Mouse (Mus musculus) layer of hippocampus, adult 18-20 months (tissue): ENCODE measurements at regions not wholly inside any gene's neighbourhood (a gene's known extent, or its start where the extent isn't known, plus 50 kb on each side); places are given as distances from the start of the nearest gene placed in this dataset.

Experiments
- DNase-seq, 2 experiments: peaks; one replicate each; pipeline ENCODE4 v3.0.0; 2022; ENCODE audit warnings: low spot score in 2 of 2

DNA sequence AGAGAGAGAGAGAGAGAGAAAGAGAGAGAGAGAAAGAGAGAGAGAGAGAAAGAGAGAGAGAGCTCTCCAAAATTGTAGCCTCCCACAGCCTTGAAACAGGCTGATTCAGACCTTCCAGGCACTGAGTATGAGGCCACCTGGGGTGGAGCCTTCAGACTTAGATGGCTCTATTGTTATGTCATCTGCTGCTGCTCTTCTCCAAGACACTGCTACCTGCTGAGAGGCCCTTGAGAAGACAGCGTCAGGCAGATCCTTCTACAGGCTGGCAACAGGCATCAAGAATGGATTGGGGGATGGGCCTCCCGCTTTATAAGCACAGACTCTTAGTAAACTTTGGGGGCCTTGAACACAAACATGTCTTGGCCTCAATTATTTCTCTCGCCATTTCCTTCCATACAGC, 1340.9 kb upstream of the Adgrl3 start:
- no peak for DNase-seq

- no peak for DNase-seq
Observed at GRCm38 (mm10) chr5:79680321-79680720, 1339.6 kb upstream of the Adgrl3 start.

GRCm38 (mm10) chr5:79706631-79707030, 1313.3 kb upstream of the Adgrl3 start:
- DNase-seq = peak in 1 of 2 experiments; percentile 9

- DNase-seq = no peak
Observed at GRCm38 (mm10) chr5:79734885-79735284, 1285.1 kb upstream of the Adgrl3 start.

GRCm38 (mm10) chr5:79784391-79784790, 1235.5 kb upstream of the Adgrl3 start:
- no peak for DNase-seq

DNA sequence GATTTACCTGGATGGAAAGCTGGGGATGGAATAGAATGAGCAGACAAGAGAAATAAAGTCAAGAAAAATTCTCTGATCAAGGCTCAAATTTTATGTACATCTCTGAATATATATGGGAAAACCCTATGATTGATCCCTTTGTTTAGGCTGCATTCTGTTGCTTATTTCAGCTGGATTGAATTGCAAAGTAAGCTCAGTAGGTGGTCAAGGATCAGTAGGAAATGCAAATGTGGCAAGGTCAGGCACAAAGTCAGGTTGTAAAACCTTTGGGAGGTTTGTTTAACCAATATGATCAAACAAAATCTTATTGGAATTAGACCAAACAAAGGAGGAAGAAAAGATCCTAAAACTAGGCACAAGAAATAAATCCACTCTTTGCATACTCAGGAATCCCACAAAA, 1193.4 kb upstream of the Adgrl3 start:
- no peak for DNase-seq

DNA sequence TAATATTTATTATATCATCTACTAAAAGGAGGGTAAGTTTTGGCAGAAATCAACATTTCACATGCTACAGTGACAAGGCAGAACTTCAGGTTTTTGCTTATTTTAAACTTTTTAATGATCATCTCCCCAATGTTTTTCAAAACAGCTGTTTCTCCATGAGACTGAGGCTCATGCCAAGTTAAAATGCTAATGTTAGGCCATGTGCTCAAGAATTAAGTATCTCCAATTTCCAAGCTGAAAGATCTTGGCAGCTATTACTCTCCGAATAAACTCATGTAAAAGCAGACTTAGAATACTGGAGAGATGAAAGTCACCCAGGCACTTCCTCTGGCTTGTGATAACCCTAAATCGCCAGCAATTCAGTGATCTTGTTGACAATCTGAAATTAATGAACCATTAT, 1173.5 kb upstream of the Adgrl3 start:
- peak; percentile 3 to 37 for DNase-seq

GRCm38 (mm10) chr5:79855866-79856265, 1164.1 kb upstream of the Adgrl3 start:
- peak; percentile 42 to 72 for DNase-seq

DNA sequence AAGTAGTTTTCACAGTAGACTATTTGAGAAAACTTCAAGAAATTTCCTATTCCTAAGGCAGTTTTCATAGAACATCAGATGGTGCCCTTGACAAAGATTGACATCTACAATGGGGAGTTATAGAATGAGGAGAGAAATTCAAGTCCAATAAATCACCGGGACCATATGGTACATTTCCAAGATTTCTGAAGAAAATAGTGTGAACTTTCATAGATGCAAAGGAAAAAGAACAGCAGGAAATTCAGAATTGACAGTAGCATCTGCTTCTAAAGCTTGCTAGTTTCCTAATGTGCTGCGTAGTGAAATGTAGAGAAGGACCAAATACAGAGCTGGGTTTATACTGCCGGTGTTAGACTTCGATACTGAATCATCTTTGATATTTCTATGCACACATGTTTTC, 1119.2 kb upstream of the Adgrl3 start:
- DNase-seq = peak in 1 of 2 experiments; percentile 17

DNA sequence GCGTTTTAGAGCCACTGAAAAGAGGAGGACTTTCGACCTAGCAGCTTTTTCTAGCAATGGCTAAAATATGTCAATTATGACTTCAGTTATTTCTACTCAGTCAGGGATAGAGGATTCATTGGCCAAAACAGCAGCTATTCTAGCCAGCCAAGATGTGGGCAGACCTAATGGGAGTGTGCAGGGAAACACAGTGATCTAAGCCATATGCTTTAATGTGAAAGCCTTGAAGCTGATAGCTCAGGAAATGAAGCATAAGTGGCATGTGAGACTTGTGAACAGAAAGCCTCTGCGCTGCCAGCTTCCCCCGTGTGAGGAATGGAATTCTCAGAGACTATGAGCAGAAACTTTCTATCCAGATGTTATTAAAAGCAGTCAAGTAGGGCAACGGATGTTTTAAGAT, 1114.6 kb upstream of the Adgrl3 start:
- peak; percentile 1 to 30 for DNase-seq
